8 mouse cellular contexts compared by ENCODE assay signal in the genomic region with DNA sequence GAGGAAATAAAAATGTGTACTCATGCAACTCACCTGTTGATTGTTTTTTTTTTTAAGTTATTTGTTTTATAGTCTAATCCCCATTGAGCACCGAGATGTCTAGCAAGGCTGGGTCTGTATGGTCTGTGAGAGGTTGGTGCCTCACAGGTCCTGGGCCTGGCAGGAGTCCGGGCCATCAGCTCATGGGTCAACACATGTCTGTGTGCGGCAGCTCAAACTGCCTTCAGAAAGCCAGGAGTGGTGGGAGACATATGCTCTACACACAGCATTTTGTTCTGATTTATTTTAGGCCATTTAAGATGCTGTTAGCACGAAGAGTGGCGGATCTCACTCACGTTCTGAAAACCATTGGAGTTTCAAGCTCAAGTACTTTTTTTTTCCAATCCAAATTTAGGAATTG.
DNase-seq lines count a peak whose midpoint lies in the region; ATAC-seq and TF ChIP-seq lines count a peak whose summit lies in the region.
"Had no signal": no experiment of that assay in that cellular context is flagged by ENCODE, and none has a peak within 500 bp of the region (broad histone marks: within the 10 kb centered on the region; RNA-seq: fewer than 3 reads in every experiment).

No protein-coding gene starts in this region.

- H3K9me3 ChIP-seq in hindbrain, embryonic 13.5 days: no peaks in the 10 kb centered on the region
- no peaks in the 10 kb centered on the region for H3K9me3 ChIP-seq in hindbrain, embryonic 10.5 days

- 0 out of 2 replicates have a peak overlapping the region, but pooled peaks have one; percentile 2 for H3K27ac ChIP-seq in hindbrain, embryonic 13.5 days
- no peak overlapping the region for H3K27ac ChIP-seq in hindbrain, embryonic 10.5 days
- H3K27ac ChIP-seq in spleen, adult 2 months (ENCODE audit: insufficient read depth, low read length): peak overlapping the region; percentile 87

- no peaks in the 10 kb centered on the region for H3K36me3 ChIP-seq in hindbrain, embryonic 13.5 days
- H3K36me3 ChIP-seq in hindbrain, embryonic 10.5 days: no peaks in the 10 kb centered on the region
- peaks cover 6% of the 10 kb centered on the region; the same call in 1 of the 2 replicates for H3K36me3 ChIP-seq in spleen, adult 2 months (ENCODE audit: control insufficient read depth, insufficient read depth, low read length)

- 80% methylated on average over 6 of the region's 6 CpGs for WGBS in hindbrain, embryonic 13.5 days
- WGBS in hindbrain, embryonic 10.5 days: 82% methylated on average over 6 of the region's 6 CpGs
- WGBS in spleen, adult 2 months: 81% methylated on average over 6 of the region's 6 CpGs

- no peak for TF ChIP-seq CTCF in spleen, adult 2 months (IDR thresholded peaks at IDR 0.05; ENCODE audit: extremely low read depth, insufficient read depth, insufficient read length, insufficient replicate concordance)

- H3K4me3 ChIP-seq in hindbrain, embryonic 13.5 days: no peak overlapping the region
- H3K4me3 ChIP-seq in hindbrain, embryonic 10.5 days: no peak overlapping the region
- H3K4me3 ChIP-seq in spleen, adult 2 months (ENCODE audit: extremely low read depth, insufficient read depth, insufficient read length): no peak overlapping the region

- H3K4me1 ChIP-seq in hindbrain, embryonic 13.5 days (replicated peaks): peaks cover 64% of the 10 kb centered on the region
- H3K4me1 ChIP-seq in hindbrain, embryonic 10.5 days (replicated peaks): peaks cover 25% of the 10 kb centered on the region
- H3K4me1 ChIP-seq in spleen, adult 2 months (ENCODE audit: control insufficient read depth, insufficient read depth, insufficient read length): peaks cover 16% of the 10 kb centered on the region

- H3K4me2 ChIP-seq in hindbrain, embryonic 13.5 days: no peak overlapping the region

- TF ChIP-seq POLR2A in spleen, adult 2 months (IDR thresholded peaks at IDR 0.05; ENCODE audit: low read depth, low read length): no peak

- no peak for DNase-seq in hindbrain, embryonic 10.5 days (ENCODE audit: low spot score)
- no peak for DNase-seq in spleen, adult 2 months (ENCODE audit: low read depth in 1 of 2, low spot score in 2 of 2)
- DNase-seq in spleen, adult 12 weeks (ENCODE audit: low spot score): no peak
- peak; percentile 58 to 69 for DNase-seq in cerebellum, postnatal 25 days
- no peak for DNase-seq in thymus, postnatal 0 days (ENCODE audit: low spot score)
- DNase-seq: lung, postnatal 10 days had no signal

- no peak overlapping the region for H3K9ac ChIP-seq in hindbrain, embryonic 13.5 days

- no peak for ATAC-seq in hindbrain, embryonic 13.5 days (ENCODE audit: low FRiP score)
- ATAC-seq in frontal cortex, adult (ENCODE audit: low TSS enrichment): no peak

- peaks cover 73% of the 10 kb centered on the region for H3K27me3 ChIP-seq in hindbrain, embryonic 13.5 days
- peaks cover 100% of the 10 kb centered on the region for H3K27me3 ChIP-seq in hindbrain, embryonic 10.5 days (ENCODE audit: insufficient read depth, poor library complexity, severe bottlenecking)
- H3K27me3 ChIP-seq in spleen, adult 2 months (ENCODE audit: control insufficient read depth, insufficient read depth, low read length): no peaks in the 10 kb centered on the region

Comparison
In these comparisons a context has a peak if more than half of its experiments do, and no peak if none do; other contexts are left out.
1. DNase-seq: peak in cerebellum, postnatal 25 days (2 of 2); none in hindbrain, embryonic 10.5 days (single experiment), spleen, adult 2 months (0 of 2), spleen, adult 12 weeks (single experiment) and thymus, postnatal 0 days (single experiment).